Mouse (Mus musculus): ENCODE measurements at regions not wholly inside any gene's neighbourhood (a gene's known extent, or its start where the extent isn't known, plus 50 kb on each side); places are given as distances from the start of the nearest gene placed in this dataset.

- DNase-seq (ENCODE audit: extremely low read depth, low read depth, low spot score), result no peak
Measured at GRCm38 (mm10) chr9:115545178-115545577, 235.0 kb upstream of the Stt3b start.

- no peak for DNase-seq (ENCODE audit: extremely low read depth, low read depth, low spot score)
Measured at GRCm38 (mm10) chr9:115545792-115546191, 235.6 kb upstream of the Stt3b start.

- DNase-seq (ENCODE audit: extremely low read depth, low read depth, low spot score), result no peak
Measured at GRCm38 (mm10) chr9:115547625-115548325, 237.6 kb upstream of the Stt3b start.

- no peak for DNase-seq (ENCODE audit: extremely low read depth, low read depth, low spot score)
Measured at GRCm38 (mm10) chr9:115548722-115549349, 238.6 kb upstream of the Stt3b start.

- no peak for DNase-seq (ENCODE audit: extremely low read depth, low read depth, low spot score)
Measured at GRCm38 (mm10) chr9:115551080-115551479, 240.9 kb upstream of the Stt3b start.

- peak; percentile 69 for DNase-seq (ENCODE audit: extremely low read depth, low read depth, low spot score)
Measured at GRCm38 (mm10) chr9:115551501-115551900, 241.3 kb upstream of the Stt3b start.

- no peak for DNase-seq (ENCODE audit: extremely low read depth, low read depth, low spot score)
Measured at GRCm38 (mm10) chr9:115558131-115558530, 247.9 kb upstream of the Stt3b start.

GRCm38 (mm10) chr9:115559521-115559920, 249.3 kb upstream of the Stt3b start:
- no peak for DNase-seq (ENCODE audit: extremely low read depth, low read depth, low spot score)

GRCm38 (mm10) chr9:115561207-115561606, 251.0 kb upstream of the Stt3b start:
- no peak for DNase-seq (ENCODE audit: extremely low read depth, low read depth, low spot score)

GRCm38 (mm10) chr9:115562783-115563182, 252.6 kb upstream of the Stt3b start:
- no peak for DNase-seq (ENCODE audit: extremely low read depth, low read depth, low spot score)

GRCm38 (mm10) chr9:115564366-115564765, 254.1 kb upstream of the Stt3b start:
- DNase-seq (ENCODE audit: extremely low read depth, low read depth, low spot score), result no peak

- no peak for DNase-seq (ENCODE audit: extremely low read depth, low read depth, low spot score)
Measured at GRCm38 (mm10) chr9:115568693-115569334, 258.6 kb upstream of the Stt3b start.

GRCm38 (mm10) chr9:115570998-115571397, 260.8 kb upstream of the Stt3b start:
- no peak for DNase-seq (ENCODE audit: extremely low read depth, low read depth, low spot score)

GRCm38 (mm10) chr9:115581116-115581515, 270.9 kb upstream of the Stt3b start:
- DNase-seq (ENCODE audit: extremely low read depth, low read depth, low spot score), result no peak

- DNase-seq (ENCODE audit: extremely low read depth, low read depth, low spot score), result peak; percentile 49
Measured at GRCm38 (mm10) chr9:115583548-115583947, 273.3 kb upstream of the Stt3b start.

GRCm38 (mm10) chr9:115584874-115585273, 274.7 kb upstream of the Stt3b start:
- no peak for DNase-seq (ENCODE audit: extremely low read depth, low read depth, low spot score)

GRCm38 (mm10) chr9:115592466-115592865, 282.2 kb upstream of the Stt3b start:
- DNase-seq (ENCODE audit: extremely low read depth, low read depth, low spot score), result no peak

- DNase-seq (ENCODE audit: extremely low read depth, low read depth, low spot score), result no peak
Measured at GRCm38 (mm10) chr9:115600228-115600627, 290.0 kb upstream of the Stt3b start.

- DNase-seq (ENCODE audit: extremely low read depth, low read depth, low spot score), result no peak
Measured at GRCm38 (mm10) chr9:115600826-115601225, 290.6 kb upstream of the Stt3b start.

GRCm38 (mm10) chr9:115602772-115603171, 292.6 kb upstream of the Stt3b start:
- no peak for DNase-seq (ENCODE audit: extremely low read depth, low read depth, low spot score)

- DNase-seq (ENCODE audit: extremely low read depth, low read depth, low spot score), result no peak
Measured at GRCm38 (mm10) chr9:115604450-115604849, 294.2 kb upstream of the Stt3b start.

All from fat pad, adult 2 months (tissue).